Mouse (Mus musculus): ENCODE data around the gene Hoxc9.

Gene Hoxc9

DNA sequence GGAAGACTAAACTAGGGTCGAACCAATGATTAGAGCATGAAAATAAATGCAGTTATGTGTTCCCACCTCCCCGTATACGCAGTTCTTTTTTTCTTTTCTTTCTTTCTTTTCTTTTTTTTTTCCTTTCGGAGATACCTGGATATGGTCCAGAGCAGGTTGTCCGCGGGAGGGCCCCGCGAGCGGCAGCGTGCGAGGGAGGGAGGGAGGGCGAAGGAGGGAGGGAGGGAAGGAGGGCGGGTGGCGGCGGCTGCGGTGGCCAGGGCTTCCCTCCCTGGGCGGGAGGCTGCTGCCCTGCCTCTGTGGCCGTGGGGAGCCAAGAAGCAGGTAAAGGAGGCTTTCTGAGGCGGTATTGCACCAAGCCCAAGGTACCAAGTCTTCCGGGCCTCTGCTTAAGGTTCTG is at the start of gene Hoxc9:
Gene Hoxc9 (plus strand): TSS at position 269 of the 400 bp plus-strand sequence.
- DNase-seq, result no peak

DNA sequence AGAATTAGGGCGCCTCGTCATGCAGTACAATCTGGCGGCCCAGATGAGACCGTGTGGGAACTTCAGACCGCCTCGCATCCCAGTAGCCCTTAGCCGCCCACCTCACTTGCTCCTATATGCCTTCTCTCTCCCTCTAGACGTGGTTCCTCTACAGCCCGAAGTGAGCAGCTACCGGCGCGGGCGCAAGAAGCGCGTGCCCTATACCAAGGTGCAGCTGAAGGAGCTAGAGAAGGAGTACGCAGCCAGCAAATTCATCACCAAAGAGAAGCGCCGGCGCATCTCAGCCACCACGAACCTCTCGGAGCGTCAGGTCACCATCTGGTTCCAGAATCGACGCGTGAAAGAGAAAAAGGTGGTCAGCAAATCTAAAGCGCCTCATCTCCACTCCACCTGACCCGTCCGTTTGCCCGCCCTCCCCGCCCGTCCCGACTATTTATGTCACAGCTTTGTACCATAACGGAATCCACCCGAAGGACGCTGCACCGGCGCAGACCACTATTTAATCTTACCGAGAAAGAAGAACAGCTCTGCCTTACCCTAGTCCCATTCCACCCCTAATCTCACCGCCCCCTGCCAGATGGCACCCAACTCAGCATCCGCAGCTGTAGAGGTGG is 49.1 kb upstream of the Hoxc9 start:
- DNase-seq, result no peak

DNA sequence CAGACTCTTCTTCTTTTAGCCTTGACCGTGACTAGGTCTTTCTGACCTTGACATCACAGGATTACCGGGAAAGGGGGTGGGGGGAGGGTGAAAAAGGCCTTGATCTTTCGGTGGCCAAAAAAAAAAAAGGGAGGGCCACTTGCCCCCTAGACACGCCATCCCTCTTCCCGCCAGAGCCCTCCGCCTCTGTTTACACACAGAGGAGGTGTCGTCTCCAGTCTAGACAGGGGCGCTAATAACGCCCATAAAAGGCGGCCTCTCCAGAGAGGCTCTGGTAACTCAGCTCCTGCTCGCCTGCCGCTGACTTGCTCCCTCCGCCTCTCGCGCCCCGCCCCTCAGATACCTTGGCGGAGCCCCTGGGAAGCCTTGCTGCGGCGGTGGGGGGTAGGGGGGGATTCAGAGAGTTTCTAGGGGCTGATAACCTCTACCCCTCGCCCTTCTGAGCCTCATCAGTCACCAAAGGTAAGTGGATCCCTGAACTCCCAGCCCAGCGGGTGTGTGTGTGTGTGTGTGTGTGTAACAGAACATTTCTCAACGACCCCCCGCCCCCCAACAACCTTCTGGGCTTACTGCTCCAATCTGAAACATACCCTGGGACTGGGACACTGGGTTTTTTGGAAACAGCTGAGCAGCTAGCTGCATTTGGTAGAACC is 44.4 kb upstream of the Hoxc9 start:
- no peak for DNase-seq

DNA sequence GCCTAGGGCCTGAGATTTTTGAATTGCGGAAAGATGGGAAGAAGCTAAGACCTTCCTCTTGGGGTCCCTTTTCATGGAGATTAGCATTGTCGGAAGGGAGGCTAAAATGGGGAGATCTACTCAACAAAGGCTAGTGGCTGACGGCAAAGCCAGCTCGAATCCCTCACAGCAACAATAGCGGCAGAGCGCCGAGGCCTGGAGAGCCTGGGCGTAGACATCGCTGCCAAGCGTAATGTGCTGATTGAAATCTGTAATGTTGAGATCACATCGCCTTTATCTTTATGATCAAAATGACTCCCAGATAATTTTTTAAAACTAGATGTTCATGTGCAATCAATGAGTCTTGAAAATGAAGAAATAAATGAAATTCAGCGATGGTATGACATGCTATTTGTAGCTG is 41.8 kb upstream of the Hoxc9 start:
- DNase-seq, result no peak

DNA sequence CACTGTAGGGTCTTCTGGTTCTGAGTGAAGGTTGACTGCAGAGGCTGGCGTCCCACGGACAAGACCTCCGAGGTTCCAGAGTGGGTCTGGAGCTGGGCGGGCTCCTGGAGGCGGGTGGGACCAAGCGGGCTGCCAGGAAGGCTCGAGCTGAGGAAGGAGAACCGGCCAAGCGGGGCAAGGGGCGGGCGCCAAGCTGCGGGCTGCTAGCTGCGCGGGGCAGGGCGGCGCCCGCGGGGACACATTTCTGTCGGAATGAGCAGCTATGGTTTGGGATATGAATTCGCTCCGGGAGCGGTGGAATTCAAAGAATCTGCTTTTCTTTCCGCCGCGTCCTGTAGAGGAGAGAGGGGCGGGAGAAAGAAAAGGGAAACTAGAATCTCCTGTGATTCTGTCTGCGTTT is 41.3 kb upstream of the Hoxc9 start:
- DNase-seq, result no peak

DNA sequence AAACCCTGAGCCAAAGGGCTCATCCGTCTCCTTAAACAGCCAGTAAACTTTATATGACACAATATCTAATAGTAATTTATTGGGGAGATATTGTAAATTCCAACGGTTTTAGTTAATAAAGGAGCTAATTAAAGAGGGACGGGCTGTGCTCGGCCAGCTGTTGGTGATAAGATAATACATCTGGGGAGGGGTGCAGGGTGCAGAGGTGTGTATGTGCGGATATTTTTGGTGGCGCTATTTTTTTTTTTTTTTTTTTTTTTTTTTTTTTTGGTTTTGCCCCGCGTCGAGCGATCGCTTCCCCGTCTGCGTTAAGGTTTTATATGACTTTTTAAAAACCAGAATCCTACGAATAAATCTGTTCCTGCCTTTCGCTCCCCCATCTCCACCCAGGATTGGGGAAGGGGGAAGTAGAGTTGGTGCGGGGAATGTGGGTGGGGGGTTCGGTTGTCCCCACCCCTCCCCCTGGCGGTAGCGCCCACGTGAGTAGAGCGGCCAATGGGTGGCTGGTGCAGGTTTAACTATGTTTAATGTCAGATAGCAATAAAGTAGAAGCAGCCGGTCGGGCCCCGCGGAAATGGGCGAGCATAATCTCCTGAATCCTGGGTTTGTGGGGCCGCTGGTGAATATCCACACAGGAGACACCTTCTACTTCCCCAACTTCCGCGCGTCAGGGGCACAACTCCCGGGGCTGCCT is 39.8 kb upstream of the Hoxc9 start, which contains the start of gene Hoxc12:
Gene Hoxc12 (plus strand): TSS at position 479 of the 694 bp plus-strand sequence.
- no peak for DNase-seq

DNA sequence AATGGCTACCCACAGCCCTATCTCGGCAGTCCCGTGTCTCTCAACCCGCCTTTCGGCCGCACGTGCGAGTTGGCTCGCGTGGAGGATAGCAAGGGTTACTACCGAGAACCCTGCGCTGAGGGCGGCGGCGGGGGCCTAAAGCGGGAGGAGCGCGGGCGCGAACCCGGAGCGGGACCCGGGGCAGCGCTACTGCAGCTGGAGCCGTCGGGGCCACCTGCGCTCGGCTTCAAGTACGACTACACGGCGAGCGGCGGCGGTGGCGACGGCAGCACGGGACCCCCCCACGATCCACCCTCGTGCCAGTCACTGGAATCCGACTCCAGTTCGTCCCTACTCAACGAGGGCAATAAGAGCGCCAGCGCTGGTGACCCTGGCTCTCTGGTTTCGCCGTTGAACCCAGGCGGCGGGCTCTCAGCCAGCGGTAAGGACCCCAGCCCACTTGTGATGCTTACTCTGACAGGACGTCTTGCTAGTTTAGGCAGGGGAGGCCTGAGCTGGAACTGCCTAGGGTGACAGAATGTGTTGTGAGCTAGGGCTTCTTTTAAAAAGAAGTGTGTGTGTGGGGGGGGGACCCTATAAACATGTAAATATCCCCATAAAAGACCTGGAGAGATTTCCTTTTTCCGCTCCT is 39.1 kb upstream of the Hoxc9 start:
- DNase-seq, result no peak

DNA sequence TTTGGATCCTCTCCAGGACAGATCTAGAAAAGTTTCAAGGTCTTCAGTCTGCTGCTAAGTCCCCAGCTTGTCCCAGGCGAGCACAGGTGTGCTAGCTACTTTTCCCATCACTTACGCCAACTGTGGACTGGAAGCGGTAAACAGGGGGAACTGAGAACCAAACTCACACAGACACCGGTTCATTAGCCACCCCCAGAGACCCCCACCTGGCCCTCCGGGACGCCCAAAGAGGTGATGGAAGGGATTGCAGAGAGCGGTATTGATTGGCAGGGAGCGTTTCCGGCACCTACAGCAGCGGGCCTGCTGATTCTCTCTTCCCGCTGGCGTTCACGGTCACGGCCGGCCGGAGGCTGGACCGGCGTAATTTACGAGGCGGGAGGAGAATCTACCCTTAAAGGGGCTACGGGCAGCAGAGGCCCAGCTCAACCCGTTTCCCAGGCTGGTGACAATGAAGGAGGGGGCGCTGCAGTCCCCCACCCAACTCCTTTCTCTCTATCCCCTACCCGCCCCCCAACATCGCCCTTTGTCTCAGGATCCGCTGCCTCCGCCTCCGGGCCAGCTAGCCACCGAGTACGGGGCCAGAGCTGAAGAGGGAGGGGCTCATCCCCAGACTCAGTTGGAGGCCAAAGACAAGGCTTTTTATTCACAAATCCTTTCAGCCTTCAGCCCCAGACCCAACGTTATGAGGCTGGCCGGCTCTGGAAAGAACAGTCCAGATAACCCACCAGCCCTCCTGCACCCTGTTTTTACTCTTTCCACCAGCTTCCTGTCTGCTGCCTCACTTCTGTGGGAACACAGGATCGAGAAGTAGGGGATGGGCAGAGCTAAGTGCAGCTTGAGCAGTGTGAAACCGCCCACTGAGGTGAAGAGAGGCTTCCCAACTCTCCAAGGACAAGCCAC is 36.7 kb upstream of the Hoxc9 start:
- no peak for DNase-seq

DNA sequence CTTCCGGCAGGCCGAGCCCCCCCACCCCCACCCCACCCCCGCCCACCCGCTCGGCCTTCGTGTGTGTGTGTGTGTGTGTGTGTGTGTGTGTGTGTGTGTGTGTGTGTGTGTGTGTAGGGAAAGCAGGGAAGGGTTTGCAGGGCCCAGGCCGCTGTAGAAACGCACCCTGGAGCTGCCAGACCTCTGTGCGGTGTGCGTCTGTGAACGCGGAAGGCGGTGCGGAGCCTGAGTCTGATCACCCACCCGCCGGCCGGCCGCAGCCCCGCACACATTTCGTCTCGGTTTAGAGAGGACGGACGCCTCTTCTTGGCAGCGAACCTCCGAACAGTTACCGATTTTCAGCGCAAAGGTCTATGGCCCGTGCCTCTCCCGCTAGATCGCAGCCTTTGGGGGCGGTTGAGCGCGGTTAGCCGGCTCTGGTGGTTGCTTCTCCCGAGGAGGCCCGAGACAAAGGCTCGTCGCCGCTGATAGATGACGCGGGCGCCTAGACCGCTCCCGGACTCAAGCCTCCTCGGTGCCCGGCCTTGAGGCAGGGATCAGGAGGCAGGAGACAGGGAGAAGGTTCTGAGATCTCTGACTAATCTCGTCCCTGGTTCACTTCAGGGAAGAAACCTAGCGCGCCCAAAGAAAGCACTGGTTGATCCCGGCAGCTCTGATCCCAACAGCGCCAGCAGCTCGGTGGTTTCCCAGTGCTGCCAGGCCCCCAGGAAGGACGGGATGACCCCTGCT is 33.3 kb upstream of the Hoxc9 start:
- DNase-seq, result no peak

DNA sequence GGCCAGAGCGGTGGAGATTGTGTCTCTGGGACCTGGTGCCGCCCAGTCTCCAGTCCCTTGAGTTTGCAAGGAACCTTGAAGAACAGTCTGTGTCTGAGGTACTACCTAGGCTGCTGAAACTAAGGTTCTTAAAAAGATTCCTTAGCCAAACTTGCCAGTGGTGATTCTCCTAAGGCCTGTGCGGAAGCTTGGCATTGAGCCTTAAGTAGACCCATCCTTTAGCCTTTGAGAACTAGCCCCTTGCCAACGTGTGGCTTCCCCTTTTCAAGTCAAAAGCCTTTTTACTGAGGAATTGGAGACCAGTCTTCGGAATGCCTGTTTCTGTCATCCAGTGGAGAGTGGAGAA is 32.8 kb upstream of the Hoxc9 start:
- DNase-seq, result no peak

DNA sequence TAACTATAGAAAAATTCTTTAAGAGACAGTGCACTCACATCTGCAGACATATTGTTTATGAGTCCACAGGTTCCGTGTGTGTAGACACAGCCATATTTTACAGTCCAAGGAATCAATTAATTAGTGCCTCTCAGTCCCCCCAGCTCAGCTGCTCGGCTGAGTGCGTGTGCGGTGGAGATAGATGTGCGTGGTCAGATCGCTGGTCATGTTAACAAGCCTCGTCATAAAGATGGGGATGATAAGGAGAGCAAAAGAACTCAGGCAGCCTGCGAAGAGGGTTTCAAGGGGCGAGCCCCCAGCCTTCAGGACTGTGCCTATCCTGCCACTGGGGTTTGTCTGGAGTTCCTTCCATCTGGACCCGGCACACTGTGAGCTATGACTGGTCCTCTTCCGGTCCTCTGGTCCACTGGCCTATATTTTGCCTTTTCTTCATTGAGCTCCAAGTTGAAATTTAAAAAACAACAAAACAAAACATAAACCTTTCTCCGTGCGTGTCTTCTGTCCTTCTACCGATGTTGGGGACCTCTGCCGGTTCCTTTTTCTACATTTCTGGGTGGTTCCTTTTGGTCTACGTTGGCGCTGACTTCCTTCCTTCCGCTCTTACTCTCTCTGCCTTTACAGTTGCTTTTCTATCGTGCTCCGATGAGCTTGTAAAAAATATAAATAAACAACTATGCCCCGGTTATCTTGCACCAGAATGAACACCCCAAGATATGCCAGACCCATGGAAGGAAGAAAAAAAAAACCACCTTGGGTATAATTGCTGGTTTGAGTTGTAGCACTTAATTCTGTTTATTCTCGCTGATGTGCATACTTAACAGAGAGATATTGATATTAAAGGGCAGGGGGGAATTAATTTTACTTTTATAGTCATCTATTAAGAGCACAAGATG is 30.8 kb upstream of the Hoxc9 start:
- DNase-seq, result no peak

DNA sequence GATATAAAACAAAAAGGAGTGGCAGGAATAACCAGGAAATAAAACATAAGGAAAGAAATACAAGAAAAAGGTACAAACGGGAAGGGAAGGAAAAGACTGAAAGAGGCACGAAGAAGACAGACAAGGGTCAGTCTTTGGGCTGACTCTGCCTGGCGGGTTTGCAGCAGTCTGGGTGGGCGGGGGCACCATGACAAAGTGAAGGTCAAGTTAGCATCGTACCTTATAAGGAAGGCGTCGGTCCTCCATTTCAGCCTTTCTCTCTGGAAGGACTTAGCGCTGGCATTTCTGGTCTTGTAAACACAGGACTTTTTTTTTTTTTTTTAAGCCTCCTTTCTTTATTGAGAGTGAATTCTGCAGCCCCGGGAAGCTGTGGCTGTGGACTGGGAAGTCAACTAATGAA is 29.0 kb upstream of the Hoxc9 start:
- DNase-seq, result no peak

DNA sequence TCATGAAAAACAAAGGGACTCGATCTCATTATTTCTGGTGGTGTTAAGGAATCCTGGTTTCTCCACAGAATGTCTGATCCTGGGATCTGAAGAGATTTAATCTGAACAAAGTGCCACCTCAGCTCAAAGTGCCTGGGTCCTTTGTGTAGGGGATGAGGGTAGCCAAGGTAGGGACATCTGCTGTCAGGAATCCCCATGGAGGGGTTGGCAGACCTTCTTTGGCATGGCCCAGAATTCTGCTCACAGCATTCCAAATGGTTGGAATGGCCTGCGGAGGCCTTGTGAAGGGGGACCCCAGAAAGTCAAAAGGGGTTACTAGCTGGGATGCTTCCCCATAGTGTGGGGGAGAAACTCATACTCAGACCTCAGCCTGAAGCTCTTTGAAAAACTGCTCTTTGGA is 27.4 kb upstream of the Hoxc9 start:
- no peak for DNase-seq

DNA sequence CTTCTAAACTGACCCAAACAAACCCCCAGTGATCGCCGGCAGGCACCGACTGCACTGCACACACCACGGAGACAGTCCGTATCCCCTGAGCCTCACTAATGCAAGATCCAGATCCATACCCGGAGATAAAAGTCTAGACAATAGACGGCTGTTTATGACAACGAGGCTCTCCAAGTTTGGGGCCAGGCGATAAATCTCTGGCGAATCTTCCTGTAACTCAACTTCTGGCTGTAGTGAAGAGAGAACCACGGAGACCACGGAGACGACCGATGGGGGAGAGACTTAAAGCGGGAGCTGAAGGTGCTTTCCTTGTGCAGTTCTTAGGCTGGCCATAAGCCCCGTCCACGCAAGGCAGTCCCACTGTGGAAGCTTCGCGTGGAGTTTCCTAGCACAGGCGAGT is 26.5 kb upstream of the Hoxc9 start:
- DNase-seq, result no peak

DNA sequence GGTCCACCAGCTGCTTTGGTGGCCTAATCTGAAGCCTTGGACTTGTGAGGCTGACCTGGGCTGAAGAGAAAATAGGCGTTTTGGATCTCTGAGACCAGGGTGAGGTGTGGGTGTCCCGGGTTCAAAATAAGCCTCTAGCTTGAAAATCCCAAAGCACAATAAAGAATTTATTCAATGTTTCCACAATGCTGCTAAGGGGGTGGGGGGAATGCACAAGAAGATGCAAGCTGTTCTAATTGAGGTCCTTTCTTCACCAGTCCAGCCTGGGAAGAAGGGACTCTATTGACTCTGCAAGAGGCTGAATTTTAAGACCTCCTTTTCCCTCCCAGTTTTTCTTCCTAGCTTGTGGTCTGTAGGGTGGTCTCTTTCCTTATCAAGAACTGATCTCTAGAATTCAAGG is 25.4 kb upstream of the Hoxc9 start:
- DNase-seq, result no peak

DNA sequence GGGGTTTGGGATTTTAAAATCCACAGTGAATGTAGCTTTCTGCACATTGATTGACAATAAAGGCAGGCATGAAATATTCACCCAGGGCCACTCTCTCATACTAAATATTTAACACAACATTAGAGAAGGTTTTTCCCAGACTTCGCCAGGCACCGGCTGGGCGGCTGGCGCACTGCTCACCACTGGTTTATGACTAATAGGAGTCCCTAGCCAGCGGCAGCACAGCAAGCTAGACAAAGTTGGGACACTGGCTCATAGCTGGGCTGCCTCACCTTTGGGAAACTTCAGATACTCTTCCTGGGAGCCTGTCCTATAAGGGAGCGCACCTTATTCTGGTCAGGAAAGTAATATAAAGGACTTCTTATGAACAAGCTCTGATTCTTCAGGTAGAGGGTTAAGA is 22.7 kb upstream of the Hoxc9 start:
- no peak for DNase-seq

DNA sequence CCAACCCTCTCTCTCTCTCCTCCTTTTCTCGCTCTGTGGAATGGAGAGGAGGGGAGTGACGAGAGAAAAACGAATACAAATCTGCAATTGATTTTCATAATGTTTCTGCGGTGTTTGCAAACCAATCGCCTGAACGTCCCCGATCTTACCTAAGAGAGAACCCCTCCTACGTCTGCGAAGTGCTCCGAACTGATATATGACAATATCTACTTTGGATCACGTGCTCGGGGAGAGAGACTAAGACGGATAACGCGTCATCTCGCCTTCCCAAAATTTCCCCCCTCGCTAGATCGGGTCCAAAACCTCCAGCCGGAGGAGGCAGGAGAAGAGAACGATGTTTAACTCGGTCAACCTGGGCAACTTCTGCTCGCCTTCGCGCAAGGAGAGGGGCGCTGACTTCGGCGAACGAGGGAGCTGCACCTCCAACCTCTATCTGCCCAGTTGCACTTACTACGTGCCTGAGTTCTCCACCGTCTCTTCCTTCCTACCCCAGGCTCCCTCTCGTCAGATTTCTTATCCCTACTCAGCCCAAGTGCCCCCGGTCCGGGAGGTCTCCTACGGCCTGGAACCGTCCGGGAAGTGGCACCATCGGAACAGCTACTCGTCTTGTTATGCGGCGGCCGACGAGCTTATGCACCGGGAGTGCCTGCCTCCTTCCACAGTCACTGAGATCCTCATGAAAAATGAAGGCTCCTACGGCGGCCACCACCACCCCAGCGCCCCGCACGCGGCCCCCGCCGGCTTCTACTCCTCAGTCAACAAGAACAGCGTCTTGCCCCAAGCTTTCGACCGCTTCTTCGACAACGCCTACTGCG is 21.8 kb upstream of the Hoxc9 start, which contains the start of gene Hoxc11:
Gene Hoxc11 (plus strand): TSS at position 236 of the 815 bp plus-strand sequence.
- no peak for DNase-seq

DNA sequence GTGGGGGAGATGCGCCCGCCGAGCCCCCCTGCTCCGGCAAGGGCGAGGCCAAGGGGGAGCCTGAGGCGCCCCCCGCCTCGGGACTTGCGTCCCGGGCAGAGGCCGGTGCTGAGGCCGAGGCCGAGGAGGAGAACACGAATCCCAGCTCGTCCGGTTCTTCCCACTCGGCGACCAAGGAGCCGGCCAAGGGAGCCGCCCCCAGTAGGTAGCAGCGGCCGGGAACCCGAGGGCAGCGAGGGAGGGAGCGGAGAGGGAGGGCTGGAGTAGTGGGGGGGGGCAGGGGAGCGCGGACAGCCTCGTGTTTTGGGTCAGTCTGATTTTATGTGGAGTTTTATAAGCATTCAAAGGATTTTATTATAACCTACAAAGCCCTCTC is 21.2 kb upstream of the Hoxc9 start:
- no peak for DNase-seq

DNA sequence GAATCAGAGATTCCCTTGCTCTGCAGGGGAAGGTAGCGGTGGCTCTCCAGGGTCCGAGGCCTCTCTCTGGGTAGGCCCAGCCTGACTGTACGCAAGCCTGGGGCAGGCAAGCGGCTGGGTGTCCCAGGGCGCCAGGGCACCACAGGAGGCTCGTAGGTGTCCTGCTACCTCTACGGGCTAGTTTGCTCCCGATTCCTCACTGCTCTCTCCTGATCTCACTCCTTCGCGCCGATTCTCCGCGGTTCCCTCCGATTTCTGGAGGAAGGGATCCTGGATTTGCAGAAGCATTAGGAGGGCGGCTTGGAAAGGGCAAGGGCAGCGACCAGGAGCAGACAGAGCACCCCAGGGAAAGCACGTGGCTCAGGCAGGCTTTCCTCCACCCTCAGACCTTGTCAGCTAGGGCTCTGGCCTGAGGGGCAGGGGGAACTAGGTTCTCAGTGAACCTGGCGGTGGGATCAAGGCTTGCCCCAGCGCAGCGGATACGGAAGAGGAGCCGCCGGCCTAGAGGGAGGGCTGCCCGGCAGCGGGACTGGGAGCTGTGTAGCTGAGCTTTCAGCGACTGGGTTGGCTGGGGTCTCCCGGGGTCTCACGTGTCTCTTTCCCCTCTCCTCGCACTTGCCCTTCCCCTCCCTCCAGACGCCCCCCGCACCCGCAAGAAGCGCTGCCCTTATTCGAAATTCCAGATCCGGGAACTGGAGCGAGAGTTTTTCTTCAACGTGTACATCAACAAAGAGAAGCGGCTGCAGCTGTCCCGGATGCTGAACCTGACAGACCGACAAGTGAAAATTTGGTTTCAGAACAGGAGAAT is 20.2 kb upstream of the Hoxc9 start:
- no peak for DNase-seq
